In the genomic region with DNA sequence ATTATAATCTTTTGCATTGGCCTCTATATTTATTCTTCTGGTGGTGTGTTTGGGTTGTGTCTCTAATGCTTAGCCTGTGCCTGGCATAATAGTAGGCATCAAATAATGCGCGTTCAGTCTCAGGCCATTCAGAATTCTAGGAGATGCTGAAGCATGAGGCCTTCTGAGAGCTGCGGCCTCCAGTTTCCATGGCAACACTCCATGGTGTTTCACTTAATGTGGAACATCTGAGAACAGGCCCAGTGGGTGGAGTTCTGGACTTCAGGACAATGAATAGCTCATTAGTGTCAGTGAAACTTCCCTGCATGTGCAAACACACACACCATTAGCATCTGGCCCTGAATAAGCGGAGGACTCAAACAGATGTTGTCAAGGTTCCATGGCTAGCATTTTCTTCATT, we compare ENCODE assay signal across 9 mouse cellular contexts.
DNase-seq lines count a peak whose midpoint lies in the region; ATAC-seq and TF ChIP-seq lines count a peak whose summit lies in the region.
"Had no signal": no experiment of that assay in that cellular context is flagged by ENCODE, and none has a peak within 500 bp of the region (broad histone marks: within the 10 kb centered on the region; RNA-seq: fewer than 3 reads in every experiment).

No protein-coding gene starts in this region.

- no peaks in the 10 kb centered on the region for H3K9me3 ChIP-seq in heart, embryonic 12.5 days (replicated peaks)
- no peaks in the 10 kb centered on the region for H3K9me3 ChIP-seq in neural tube, embryonic 11.5 days (ENCODE audit: control insufficient read depth, low read length)
- no peaks in the 10 kb centered on the region for H3K9me3 ChIP-seq in kidney, embryonic 14.5 days (ENCODE audit: control insufficient read depth, low read length)

- TF ChIP-seq CTCF in kidney, adult 2 months (conservative IDR thresholded peaks at IDR 0.05; ENCODE audit: insufficient read depth, insufficient read length, low read depth, low read length): no peak
- TF ChIP-seq CTCF in lung, adult 2 months (IDR thresholded peaks at IDR 0.05; ENCODE audit: insufficient read depth, low read length): no peak

- H3K9ac ChIP-seq in heart, embryonic 12.5 days: no peak overlapping the region
- H3K9ac ChIP-seq in neural tube, embryonic 11.5 days (ENCODE audit: low read length): no peak overlapping the region
- H3K9ac ChIP-seq in kidney, embryonic 14.5 days (ENCODE audit: low read depth, low read length): no peak overlapping the region

- no peak overlapping the region for H3K27ac ChIP-seq in heart, embryonic 12.5 days (ENCODE audit: poor library complexity, severe bottlenecking)
- no peak overlapping the region for H3K27ac ChIP-seq in neural tube, embryonic 11.5 days (ENCODE audit: low read depth, low read length)
- H3K27ac ChIP-seq in kidney, adult 2 months (ENCODE audit: insufficient read depth, low read depth, low read length): no peak overlapping the region
- H3K27ac ChIP-seq in kidney, embryonic 14.5 days (ENCODE audit: low read depth, low read length): no peak overlapping the region

- 82% methylated on average over 4 of the region's 4 CpGs for WGBS in heart, embryonic 12.5 days
- WGBS in neural tube, embryonic 11.5 days: 8% methylated on average over 4 of the region's 4 CpGs
- WGBS in kidney, adult 2 months: 89% methylated on average over 4 of the region's 4 CpGs
- 74% methylated on average over 4 of the region's 4 CpGs for WGBS in kidney, embryonic 14.5 days
- WGBS in lung, adult 2 months: 69% methylated on average over 4 of the region's 4 CpGs

- H3K4me1 ChIP-seq in heart, embryonic 12.5 days (replicated peaks): no peaks in the 10 kb centered on the region
- peaks cover 7% of the 10 kb centered on the region for H3K4me1 ChIP-seq in neural tube, embryonic 11.5 days (ENCODE audit: control insufficient read depth, insufficient read depth, low read length)
- H3K4me1 ChIP-seq in kidney, adult 2 months (ENCODE audit: control insufficient read depth, insufficient read depth, low read length): peaks cover 5% of the 10 kb centered on the region; the same call in 1 of the 2 replicates
- no peaks in the 10 kb centered on the region for H3K4me1 ChIP-seq in kidney, embryonic 14.5 days (ENCODE audit: control insufficient read depth, insufficient read depth, low read length)
- H3K4me1 ChIP-seq in lung, adult 2 months (ENCODE audit: control insufficient read depth, insufficient read depth, low read length): no peaks in the 10 kb centered on the region

- peak; percentile 8 to 36 for DNase-seq in heart, adult 9 months (ENCODE audit: low spot score in 2 of 2)
- DNase-seq in frontal cortex, postnatal 10 days (ENCODE audit: low spot score in 2 of 2): peak; percentile 27 to 34
- peak; percentile 25 to 39 for DNase-seq in layer of hippocampus, postnatal 14 days (ENCODE audit: low spot score in 2 of 2)
- peak; percentile 83 for DNase-seq in neural tube, embryonic 11.5 days (ENCODE audit: low spot score)
- DNase-seq in kidney, adult 2 months: no peak
- no peak for DNase-seq in lung, adult 2 months

- no peaks in the 10 kb centered on the region for H3K27me3 ChIP-seq in heart, embryonic 12.5 days (replicated peaks)
- peaks cover 7% of the 10 kb centered on the region; the same call in 1 of the 2 replicates for H3K27me3 ChIP-seq in neural tube, embryonic 11.5 days (ENCODE audit: control insufficient read depth, insufficient read depth, low read length)
- no peaks in the 10 kb centered on the region for H3K27me3 ChIP-seq in kidney, adult 2 months (replicated peaks; ENCODE audit: control insufficient read depth, insufficient read depth, low read length)
- H3K27me3 ChIP-seq in kidney, embryonic 14.5 days (ENCODE audit: control insufficient read depth, insufficient read depth, low read length): no peaks in the 10 kb centered on the region

- no peak overlapping the region for H3K4me2 ChIP-seq in heart, embryonic 12.5 days
- no peak overlapping the region for H3K4me2 ChIP-seq in neural tube, embryonic 11.5 days (ENCODE audit: low read depth)
- no peak overlapping the region for H3K4me2 ChIP-seq in kidney, embryonic 14.5 days (replicated peaks; ENCODE audit: low read depth, low read length)

- no peak overlapping the region for H3K4me3 ChIP-seq in heart, embryonic 12.5 days
- no peak overlapping the region for H3K4me3 ChIP-seq in neural tube, embryonic 11.5 days (ENCODE audit: low read depth, low read length)
- H3K4me3 ChIP-seq in kidney, adult 2 months (ENCODE audit: insufficient read depth, low read depth, low read length): no peak overlapping the region
- H3K4me3 ChIP-seq in kidney, embryonic 14.5 days (ENCODE audit: low read length): no peak overlapping the region
- H3K4me3 ChIP-seq in lung, adult 2 months (replicated peaks; ENCODE audit: extremely low read depth, low read depth, low read length): no peak overlapping the region
- H3K4me3 ChIP-seq: erythroblast, embryonic 14.5 days had no signal

- TF ChIP-seq POLR2A in kidney, adult 2 months (IDR thresholded peaks at IDR 0.05; ENCODE audit: low read depth, low read length): no peak
- TF ChIP-seq POLR2A in lung, adult 2 months (IDR thresholded peaks at IDR 0.05; ENCODE audit: borderline replicate concordance, extremely low read depth, low read depth, low read length): no peak

- ATAC-seq in heart, embryonic 12.5 days (ENCODE audit: insufficient number of reproducible peaks, low FRiP score): no peak
- peak; percentile 97 for ATAC-seq in neural tube, embryonic 11.5 days (ENCODE audit: insufficient read depth, low FRiP score, low TSS enrichment)
- no peak for ATAC-seq in kidney, embryonic 14.5 days (ENCODE audit: low FRiP score, low TSS enrichment)

- H3K36me3 ChIP-seq in heart, embryonic 12.5 days: no peaks in the 10 kb centered on the region
- H3K36me3 ChIP-seq in neural tube, embryonic 11.5 days (ENCODE audit: control insufficient read depth, insufficient read depth, low read length): no peaks in the 10 kb centered on the region
- H3K36me3 ChIP-seq in kidney, adult 2 months (ENCODE audit: control insufficient read depth, insufficient read depth, low read length): no peaks in the 10 kb centered on the region
- H3K36me3 ChIP-seq in kidney, embryonic 14.5 days (ENCODE audit: control insufficient read depth, insufficient read depth, low read length): no peaks in the 10 kb centered on the region

Comparison
In these comparisons a context has a peak if more than half of its experiments do, and no peak if none do; other contexts are left out.
1. DNase-seq: peak in heart, adult 9 months (2 of 2), frontal cortex, postnatal 10 days (2 of 2), layer of hippocampus, postnatal 14 days (2 of 2) and neural tube, embryonic 11.5 days (single experiment); none in kidney, adult 2 months (single experiment) and lung, adult 2 months (single experiment).